Mouse (Mus musculus) lung, postnatal 36 days (tissue): ENCODE measurements at regions not wholly inside any gene's neighbourhood (a gene's known extent, or its start where the extent isn't known, plus 50 kb on each side); places are given as distances from the start of the nearest gene placed in this dataset.
A peak's percentile ranks its signal among the peaks of the same experiment; 100 is the strongest.
"Not testable (repeated sequence)": the region's sequence is repeated elsewhere in the genome, so short reads cannot be mapped to it uniquely, and the experiment has no call there.

Experiments used
- DNase-seq: peaks from one replicate; pipeline ENCODE4 v3.0.0; 2022; ENCODE audit warnings: mixed read lengths

DNA sequence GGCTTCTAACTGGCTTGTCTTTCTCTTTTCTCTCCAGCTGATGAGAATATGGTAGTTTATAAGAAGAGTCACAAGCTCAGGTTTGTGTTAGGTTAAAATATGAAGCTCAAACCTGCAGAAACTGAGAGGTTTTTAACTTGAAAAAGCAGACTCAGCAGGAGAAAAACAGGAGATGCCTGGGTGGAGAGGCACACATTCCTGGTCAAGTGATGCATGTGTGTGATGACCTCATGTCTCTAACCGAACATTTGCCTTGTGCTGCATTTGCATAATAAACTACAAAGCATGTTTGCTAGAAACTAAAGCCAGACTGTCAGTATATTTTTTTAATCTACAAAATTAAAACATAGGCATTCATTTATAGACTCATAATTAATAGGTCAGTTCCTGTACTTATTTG, 182.2 kb upstream of the Ctso start:
- no peak for DNase-seq

DNA sequence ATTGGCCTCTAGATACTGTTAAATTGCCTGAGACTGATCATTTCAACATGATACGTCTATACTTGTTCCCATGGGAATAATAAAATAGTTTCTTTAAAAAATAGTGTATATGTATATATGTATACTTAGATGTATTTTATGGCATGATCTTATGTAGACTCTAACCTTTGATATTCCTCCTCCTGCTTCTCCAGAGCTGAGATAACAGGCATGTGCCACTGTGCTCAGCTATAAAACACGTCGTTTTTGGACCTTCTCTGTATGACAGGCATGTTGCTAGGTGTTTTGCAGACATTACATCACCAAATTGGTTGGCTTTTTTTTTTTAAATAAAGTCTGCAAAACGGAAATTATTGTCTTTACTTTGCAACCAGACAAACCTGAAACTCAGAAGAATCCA, 179.4 kb upstream of the Ctso start:
- DNase-seq, result no peak

DNA sequence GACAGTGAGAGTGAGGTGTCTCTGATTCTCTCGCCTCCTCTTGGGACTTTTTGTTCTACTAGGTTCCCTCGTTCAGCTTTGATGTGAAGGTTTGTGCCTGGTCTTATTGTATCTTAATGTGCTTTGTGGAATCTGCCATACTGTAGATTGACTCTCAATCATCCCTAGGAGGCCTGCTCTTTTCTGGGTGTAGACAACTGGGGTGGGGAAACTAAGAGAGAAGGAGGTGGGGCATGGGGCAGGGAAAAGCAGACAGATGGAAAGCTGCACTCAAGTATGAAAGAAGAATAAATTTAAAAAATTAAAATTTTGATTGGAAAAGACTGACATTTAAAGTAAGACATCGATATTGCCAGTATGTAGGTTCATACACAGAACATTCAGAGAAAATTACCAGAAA, 172.0 kb upstream of the Ctso start:
- no peak for DNase-seq

DNA sequence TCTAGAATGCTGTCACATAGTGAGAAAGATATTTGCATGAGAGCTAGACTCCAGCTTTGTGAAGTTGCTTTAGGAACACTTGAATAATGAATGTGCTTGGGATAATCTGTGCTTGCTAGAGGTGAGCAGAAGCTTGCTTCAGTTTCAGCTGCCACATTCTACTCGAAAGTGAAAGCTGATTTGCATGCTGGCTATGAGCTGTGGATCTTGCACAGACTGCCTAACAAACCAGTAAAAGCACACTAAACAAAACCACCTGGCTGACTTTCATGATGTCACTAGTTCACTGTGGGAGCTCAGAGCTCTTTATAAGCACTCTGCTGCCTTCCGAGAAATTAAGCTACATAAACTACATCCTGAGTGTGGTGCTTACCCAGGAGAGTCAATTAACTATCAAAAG, 171.5 kb upstream of the Ctso start:
- DNase-seq, result no peak

DNA sequence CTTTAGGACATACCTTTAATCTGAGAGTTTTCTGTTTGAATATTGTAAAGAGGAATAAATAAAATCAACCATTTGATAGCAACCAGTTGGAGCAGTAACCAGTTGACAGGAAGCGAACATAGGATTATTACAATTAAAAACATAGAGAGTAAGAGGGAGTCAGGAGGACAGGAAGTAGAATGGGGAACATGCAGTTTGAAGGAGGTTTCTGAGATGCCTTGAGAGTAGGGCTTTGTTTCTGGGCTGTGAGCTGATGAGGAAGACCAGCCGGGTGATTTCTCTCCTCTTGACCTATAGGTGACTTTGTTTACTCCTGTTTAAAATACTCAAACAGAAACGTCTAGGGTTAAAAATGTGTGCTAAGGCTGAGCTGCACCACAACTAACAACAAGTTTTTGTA, 160.6 kb upstream of the Ctso start:
- DNase-seq, result no peak

DNA sequence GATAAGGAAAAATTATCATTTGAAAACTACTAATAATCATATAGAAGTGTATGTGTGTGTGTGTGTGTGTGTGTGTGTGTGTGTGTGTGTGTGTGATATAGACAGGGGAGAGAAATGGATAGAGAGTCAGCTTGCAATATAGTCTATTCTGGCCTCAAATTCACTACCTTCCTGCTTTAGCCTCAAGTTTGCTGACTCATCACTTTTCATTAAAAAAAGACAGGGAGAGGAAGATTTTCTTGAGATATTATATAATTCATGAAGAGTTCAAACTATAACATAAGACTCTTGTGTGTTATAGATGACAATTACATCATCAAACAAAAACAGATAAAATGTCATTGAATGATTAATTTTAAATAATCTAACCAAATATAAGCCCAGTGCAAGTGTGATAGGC, 159.4 kb upstream of the Ctso start:
- DNase-seq, result no peak

DNA sequence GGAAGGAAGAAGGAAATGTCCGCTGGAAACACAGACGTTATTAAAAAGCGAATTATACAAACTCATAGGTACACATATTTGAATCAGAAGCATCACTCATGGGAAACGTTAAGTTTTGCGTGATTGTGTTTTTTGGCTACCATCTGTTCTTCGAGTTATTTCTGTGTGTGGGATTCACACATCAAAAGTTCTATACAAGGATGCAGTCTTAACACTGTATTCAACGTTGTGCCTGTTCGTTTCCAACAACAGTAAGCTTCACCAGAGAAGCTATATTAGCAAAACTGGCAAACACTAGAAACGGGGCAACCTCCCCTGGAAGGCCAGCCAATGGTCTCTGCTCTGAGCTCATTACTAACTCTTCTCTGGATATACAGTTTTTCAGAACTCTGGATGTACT, 150.3 kb upstream of the Ctso start:
- DNase-seq, result no peak

GRCm38 (mm10) chr3:81782921-81783541, 149.4 kb upstream of the Ctso start:
- peak; percentile 14 for DNase-seq

DNA sequence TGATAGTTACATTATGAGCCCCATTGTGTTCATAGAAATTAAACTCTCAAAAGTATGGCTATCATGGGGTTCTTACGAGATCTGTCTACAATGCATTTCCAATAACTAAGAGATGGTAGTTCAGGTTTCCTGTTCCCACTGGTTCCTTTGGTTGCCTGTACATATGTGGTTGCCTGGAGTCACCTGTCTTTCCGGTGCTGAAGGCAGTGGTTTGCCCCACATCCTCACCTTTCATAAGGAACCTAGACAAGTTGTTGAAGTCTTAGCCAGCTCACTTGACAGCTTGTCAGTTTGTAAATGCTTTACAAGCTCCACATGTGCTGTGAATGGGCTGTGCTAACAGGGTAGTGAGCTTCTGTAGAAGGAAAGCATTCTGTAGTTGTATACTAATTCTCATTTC, 143.5 kb upstream of the Ctso start:
- DNase-seq, result no peak

DNA sequence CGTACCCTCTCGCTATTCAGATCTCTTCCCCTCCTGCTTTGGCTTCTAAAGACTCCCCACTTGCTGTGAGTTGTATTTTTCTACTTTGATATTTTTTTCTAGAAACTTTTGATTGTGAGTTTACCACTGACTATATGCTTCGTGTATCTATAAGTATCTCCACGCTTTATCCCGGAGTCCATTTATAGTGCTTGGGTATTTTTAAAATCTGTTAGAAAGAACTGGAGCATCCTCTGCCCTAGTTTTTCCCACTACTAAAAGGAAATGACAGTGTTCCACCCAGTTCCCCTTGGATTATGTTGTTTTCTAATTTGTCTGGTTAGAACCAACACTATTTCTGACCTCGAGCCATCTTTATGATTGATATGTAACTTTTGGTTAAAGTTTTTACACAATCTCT, 142.7 kb upstream of the Ctso start:
- no peak for DNase-seq

DNA sequence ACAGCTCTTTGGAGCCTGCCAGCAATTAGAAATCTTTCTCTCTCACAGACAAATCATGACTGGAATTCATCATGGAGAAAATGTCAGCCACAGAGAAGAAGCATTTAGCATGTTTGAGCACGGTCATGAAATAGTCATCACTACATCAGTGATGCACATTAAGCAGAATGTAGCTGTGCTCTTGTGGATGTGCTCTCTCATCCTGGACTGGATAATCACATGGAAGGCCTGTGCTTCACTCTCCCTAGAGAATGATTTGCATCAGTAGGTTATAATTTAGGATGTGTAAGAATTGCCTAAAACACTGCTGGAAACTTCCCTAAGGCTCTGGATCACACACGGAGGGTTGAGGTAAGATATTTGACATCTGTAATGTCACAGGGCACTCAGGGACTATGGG, 130.3 kb upstream of the Ctso start:
- DNase-seq, result no peak

DNA sequence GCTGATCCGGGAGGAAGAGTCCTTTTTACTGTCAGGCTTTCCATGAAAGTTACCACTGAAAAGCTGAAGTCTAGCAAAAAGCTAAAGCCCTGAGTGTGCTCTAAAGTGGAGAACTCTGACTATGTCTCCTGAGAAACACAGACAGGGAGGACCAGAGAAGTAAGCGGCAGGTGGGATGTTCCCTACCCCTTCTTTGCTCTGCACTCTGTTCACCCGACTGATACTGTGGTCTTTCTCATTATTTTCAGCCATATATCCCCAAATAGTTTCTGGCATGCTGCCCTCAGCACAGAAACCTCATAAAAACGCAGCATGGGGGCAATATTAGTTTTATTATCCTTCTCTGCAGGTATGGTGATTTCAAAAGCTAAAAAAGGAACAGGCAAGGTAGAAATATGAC, 126.7 kb upstream of the Ctso start:
- DNase-seq, result no peak

DNA sequence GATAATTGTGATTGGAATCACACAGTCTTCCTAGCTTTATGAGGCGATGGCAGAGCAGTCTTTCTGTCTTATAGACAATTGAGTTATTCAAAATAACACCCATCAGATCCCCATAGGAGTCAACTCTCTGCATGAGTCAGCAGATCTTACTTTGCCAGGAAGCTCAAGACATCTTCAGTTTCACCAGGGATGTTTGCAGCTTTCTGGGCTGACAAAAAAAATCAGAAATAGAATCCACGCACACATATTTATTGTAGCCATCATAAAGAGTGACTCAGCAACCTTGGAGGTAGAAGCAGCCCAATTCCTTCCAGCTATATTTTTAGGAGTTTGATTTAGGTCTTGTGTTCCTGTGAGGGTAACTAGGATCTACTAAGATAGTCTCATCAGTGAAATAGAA, 122.8 kb upstream of the Ctso start:
- DNase-seq, result no peak

DNA sequence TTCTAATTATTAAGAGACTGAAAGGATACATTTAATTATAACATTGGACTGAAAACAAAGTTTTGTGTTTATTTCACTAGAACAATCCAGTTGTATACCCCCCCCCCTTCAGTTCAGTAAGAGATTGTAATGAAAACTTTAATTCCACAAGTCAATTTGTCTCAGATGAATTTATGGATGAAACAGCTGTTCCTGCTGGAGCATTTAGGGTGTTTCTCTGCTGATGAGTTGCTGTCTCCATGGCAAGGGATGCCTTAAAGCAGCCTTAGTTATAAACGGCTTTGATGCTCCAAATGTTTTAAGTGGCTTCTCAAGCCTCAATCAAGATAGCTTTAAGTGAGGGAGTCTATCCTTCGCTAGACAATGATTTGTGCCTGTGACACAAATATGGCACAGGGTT, 112.1 kb upstream of the Ctso start:
- no peak for DNase-seq

GRCm38 (mm10) chr3:81829525-81829924, 102.9 kb upstream of the Ctso start:
- DNase-seq, result no peak

GRCm38 (mm10) chr3:81829966-81830599, 102.3 kb upstream of the Ctso start:
- DNase-seq, result no peak

DNA sequence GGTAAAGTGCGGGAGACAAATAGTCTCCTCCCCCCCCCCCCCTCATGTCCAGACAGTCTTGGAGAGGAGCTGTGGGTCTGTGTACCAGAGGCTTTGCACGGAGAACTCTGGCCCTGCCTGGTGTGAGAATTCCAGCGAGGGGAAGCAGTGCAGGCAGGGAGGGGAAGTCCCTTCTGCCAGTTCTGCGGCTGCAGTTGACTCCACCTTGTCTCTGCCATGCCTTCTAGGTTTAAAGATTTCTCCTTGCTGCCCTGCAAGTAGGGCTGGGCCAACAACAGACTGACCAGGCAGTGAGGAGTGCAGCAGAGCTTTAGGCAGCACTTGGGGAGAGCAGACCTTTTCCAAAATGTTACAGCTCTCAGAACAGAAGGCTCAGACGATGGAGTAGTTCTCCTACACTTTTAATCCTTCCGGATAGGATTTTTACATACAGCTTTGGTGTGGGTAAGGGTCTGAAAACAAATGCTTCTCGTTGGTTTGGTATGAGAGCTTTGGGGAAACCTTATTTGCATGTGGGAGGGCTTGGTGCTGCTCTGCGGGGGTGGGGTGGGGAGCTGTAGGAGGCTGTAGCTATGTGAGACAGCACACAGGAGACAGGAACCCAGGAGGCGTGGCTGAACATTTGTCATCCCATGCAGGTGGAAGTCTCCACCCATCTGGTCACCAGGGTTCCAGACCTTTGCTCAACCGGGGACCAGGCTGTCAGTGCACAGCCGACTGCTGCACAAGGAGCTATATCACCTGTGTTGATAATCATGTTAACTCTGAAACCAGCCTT, 96.8 kb upstream of the Ctso start:
- no peak for DNase-seq

DNA sequence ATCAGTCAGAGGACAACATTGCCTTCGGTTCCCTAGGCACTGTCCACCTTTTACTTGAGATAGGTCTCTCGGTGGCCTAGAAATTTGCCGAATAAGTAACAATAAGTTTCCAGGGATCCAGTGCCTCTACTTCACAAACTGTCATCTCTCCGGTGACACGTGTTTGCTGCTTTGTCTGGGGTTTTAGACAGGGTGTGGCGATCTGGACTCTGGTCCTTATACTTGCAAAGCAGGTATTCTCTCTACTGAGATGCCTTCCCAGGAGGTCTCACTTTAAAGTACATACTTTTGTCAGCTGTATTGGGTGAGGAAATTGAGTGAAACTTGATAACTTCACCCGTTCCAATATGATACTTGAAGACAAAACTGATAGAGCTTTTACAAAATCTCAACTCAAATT, 95.9 kb upstream of the Ctso start:
- no peak for DNase-seq

GRCm38 (mm10) chr3:81838121-81838520, 94.3 kb upstream of the Ctso start:
- DNase-seq, result not testable (repeated sequence)

GRCm38 (mm10) chr3:81864487-81864886, 67.9 kb upstream of the Ctso start:
- no peak for DNase-seq
